Mouse (Mus musculus) lung, adult 2 months (tissue): ENCODE data around the gene Sox18. TPM values are rescaled to one million over a fixed set of nuclear protein-coding genes. Genes with fewer than 3 reads are reported as not detected.
A peak's percentile ranks its signal among the peaks of the same experiment; 100 is the strongest.

ENCODE experiments used
- DNase-seq: peaks from one replicate; pipeline ENCODE4 v3.0.0; 2022
- H3K4me1 ChIP-seq: fragments of 200-500 bp; 2 replicates; pipeline ENCODE4 v1.6.1; 2011; ENCODE audit warnings: low read length; ENCODE audit not compliant: control insufficient read depth, insufficient read depth
- H3K4me3 ChIP-seq: fragments of 200-500 bp; replicated peaks from 2 replicates; pipeline ENCODE3; 2011; ENCODE audit warnings: low read depth, mild to moderate bottlenecking, control low read depth, low read length; ENCODE audit errors: extremely low read depth
- CTCF ChIP-seq: fragments of 200-500 bp; IDR thresholded peaks from 2 replicates; pipeline ENCODE4 v1.5.1; 2011; ENCODE audit warnings: mild to moderate bottlenecking, low read length, control low read depth; ENCODE audit not compliant: insufficient read depth
- POLR2A ChIP-seq: fragments of 200-500 bp; IDR thresholded peaks from 2 replicates; pipeline ENCODE4 v1.6.1; 2011; ENCODE audit warnings: low read depth, mild to moderate bottlenecking, control low read depth, low read length, borderline replicate concordance; ENCODE audit errors: extremely low read depth
- WGBS: fragments of 180-500 bp; shearing (Covaris S2); methylation state at CpG from one replicate; pipeline ENCODE4 v1.1.7; 2018; 5-methylcytosine and 5-hydroxymethylcytosine counted together
- polyA plus RNA-seq: library from polyadenylated mRNA; depleted of rRNA; stranded (reverse); fragments of >200 nt; gene quantifications from 2 replicates; pipeline ENCODE4 v1.2.3, GENCODE M21; 2012

Gene Sox18
- polyA plus RNA-seq, 1 experiment: 393 TPM

- peaks cover 23% of the 10 kb centered on the region for H3K4me1 ChIP-seq
- peak; percentile 71 for DNase-seq
- peak overlapping the region; percentile 37 for H3K4me3 ChIP-seq
- WGBS: 3% methylated on average over 14 of the region's 14 CpGs
- TF ChIP-seq CTCF (no peak), POLR2A (peak; percentile 66; the same call in 1 of the 2 replicates)
Observed at GRCm38 (mm10) chr2:181675454-181675853, 4.0 kb upstream of the Sox18 start.

- TF ChIP-seq POLR2A (no peak), CTCF (no peak)
- 80% methylated on average over 4 of the region's 4 CpGs for WGBS
- H3K4me3 ChIP-seq: no peak overlapping the region
- no peak for DNase-seq
- H3K4me1 ChIP-seq: peaks cover 23% of the 10 kb centered on the region
Observed at GRCm38 (mm10) chr2:181674934-181675333, 3.5 kb upstream of the Sox18 start.

- 23% methylated on average over 1 of the region's 1 CpGs for WGBS
- H3K4me1 ChIP-seq: peaks cover 25% of the 10 kb centered on the region
- no peak for TF ChIP-seq CTCF
- peak; percentile 9; the same call in 1 of the 2 replicates for TF ChIP-seq POLR2A
- no peak for DNase-seq
- H3K4me3 ChIP-seq: no peak overlapping the region
Observed at GRCm38 (mm10) chr2:181673501-181673900, 2.1 kb upstream of the Sox18 start.

- H3K4me3 ChIP-seq: no peak overlapping the region
- TF ChIP-seq POLR2A (no peak), CTCF (no peak)
Observed at GRCm38 (mm10) chr2:181671984-181672383, 544 bp upstream of the Sox18 start.

GRCm38 (mm10) chr2:181670913-181671311 lies 528 bp downstream of the Sox18 start:
- TF ChIP-seq CTCF (no peak), POLR2A (peak; percentile 4; the same call in 1 of the 2 replicates)
- peak overlapping the region; percentile 64 for H3K4me3 ChIP-seq
- peaks cover 20% of the 10 kb centered on the region; the same call in 1 of the 2 replicates for H3K4me1 ChIP-seq
- no peak for DNase-seq
- 2% methylated on average over 41 of the region's 41 CpGs for WGBS

More at GRCm38 (mm10) chr2:181671984-181672383, 544 bp upstream of the Sox18 start:
- DNase-seq: no peak
- WGBS: 38% methylated on average over 7 of the region's 7 CpGs
- H3K4me1 ChIP-seq: peaks cover 22% of the 10 kb centered on the region; the same call in 1 of the 2 replicates

GRCm38 (mm10) chr2:181670285-181670912 lies 1.0 kb downstream of the Sox18 start:
- WGBS: 5% methylated on average over 56 of the region's 56 CpGs
- TF ChIP-seq POLR2A (peak; percentile 60; the same call in 1 of the 2 replicates), CTCF (no peak)
- peaks cover 20% of the 10 kb centered on the region; the same call in 1 of the 2 replicates for H3K4me1 ChIP-seq
- DNase-seq: peak; percentile 36
- peak overlapping the region; percentile 64 for H3K4me3 ChIP-seq

- no peak for TF ChIP-seq POLR2A
- WGBS: 24% methylated on average over 4 of the region's 4 CpGs
- DNase-seq: peak; percentile 59
- peaks cover 24% of the 10 kb centered on the region for H3K4me1 ChIP-seq
- H3K4me3 ChIP-seq: no peak overlapping the region
Observed at GRCm38 (mm10) chr2:181663298-181663630, 8.2 kb downstream of the Sox18 start.

GRCm38 (mm10) chr2:181662620-181663297 lies 8.7 kb downstream of the Sox18 start:
- H3K4me3 ChIP-seq: no peak overlapping the region
- WGBS: 59% methylated on average over 3 of the region's 3 CpGs
- TF ChIP-seq CTCF (no peak), POLR2A (no peak)
- no peak for DNase-seq
- H3K4me1 ChIP-seq: peaks cover 24% of the 10 kb centered on the region

- Histone ChIP-seq H3K4me1 (peaks cover 24% of the 10 kb centered on the region), H3K4me3 (no peak overlapping the region)
- DNase-seq: peak; percentile 82
- 5% methylated on average over 9 of the region's 9 CpGs for WGBS
- TF ChIP-seq POLR2A (no peak), CTCF (peak; percentile 88)
Observed at GRCm38 (mm10) chr2:181659609-181660055, 11.8 kb downstream of the Sox18 start.

- peak; percentile 55 for DNase-seq
- TF ChIP-seq POLR2A: no peak
- peak; percentile 57 for TF ChIP-seq CTCF
- Histone ChIP-seq H3K4me1 (peaks cover 24% of the 10 kb centered on the region), H3K4me3 (no peak overlapping the region)
- 37% methylated on average over 17 of the region's 17 CpGs for whole genome bisulfite sequencing
Observed at GRCm38 (mm10) chr2:181658930-181659555, 12.4 kb downstream of the Sox18 start.

- no peak overlapping the region for H3K4me3 ChIP-seq
- DNase-seq: no peak
- TF ChIP-seq POLR2A: no peak
- TF ChIP-seq CTCF: no peak
- WGBS: 81% methylated on average over 7 of the region's 7 CpGs
- peaks cover 22% of the 10 kb centered on the region for H3K4me1 ChIP-seq
Observed at GRCm38 (mm10) chr2:181658528-181658927, 12.9 kb downstream of the Sox18 start.
